Mouse (Mus musculus): Measurements from ENCODE around the gene AL732309.1. TPM values are rescaled to one million over a fixed set of nuclear protein-coding genes. Genes with fewer than 3 reads are reported as not detected.
A peak's percentile ranks its signal among the peaks of the same experiment; 100 is the strongest.

Gene AL732309.1
- 1.2 and 1.4 TPM in 2 replicates for polyA plus RNA-seq (2015; fragmentation: Nextera tagmentation; extraction: Ambion mirVana)

DNA sequence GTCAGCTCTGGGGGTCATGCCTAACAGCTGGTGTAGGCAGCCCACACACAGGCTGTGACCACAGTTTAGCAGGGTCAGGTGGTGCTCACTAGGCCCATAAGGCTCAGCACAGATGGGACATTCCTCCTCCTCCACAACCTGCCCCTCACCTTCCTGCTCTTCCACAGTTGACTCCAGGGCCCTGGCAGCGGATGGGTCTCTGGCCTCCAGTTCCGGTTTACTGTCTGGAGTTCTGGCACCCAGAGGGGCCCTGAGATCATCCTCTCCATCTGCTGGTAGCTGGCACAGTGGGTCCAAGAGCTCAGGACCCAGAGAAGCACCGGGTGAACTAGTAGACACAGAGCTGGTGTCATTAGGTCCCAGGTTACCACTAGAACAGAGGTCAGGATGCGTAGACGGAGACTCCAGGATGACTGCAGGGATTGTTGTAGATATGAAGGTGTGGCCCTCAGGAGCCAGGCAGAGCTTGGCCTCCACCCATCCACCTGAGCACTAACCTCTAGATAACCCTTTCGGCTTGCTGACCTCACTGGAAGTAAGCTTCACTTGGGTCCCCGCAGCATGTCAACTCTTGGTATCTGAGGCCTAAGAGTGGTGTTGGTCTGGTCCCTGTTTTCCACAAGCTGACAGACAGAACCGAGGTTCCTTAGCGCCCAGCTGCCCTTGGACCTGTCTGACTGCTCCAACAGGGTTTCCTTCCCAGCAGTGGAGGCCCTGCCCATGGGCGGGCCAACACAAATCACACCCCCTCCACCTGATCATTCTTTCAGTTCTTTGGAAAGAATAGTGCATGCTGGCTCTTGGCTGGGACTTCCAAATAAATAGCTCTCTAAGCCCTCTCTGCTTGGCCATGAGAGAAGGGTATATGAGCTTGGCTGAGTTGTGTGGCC lies at the start of gene AL732309.1:
Gene AL732309.1, minus strand, starts transcription at position 681 of the 890 bp plus-strand sequence.
- Histone ChIP-seq H3K27me3 (ENCODE audit: insufficient read depth, low read length) (peaks cover 20% of the 10 kb centered on the region), H3K9me3 (ENCODE audit: low read length) (no peaks in the 10 kb centered on the region), H3K36me3 (replicated peaks; ENCODE audit: insufficient read depth, low read length) (peaks cover 24% of the 10 kb centered on the region), H3K9ac (replicated peaks) (no peak within 1 kb of the TSS), H3K4me1 (ENCODE audit: insufficient read depth) (peaks cover 11% of the 10 kb centered on the region), H3K4me3 (ENCODE audit: low read depth, low read length) (no peak within 1 kb of the TSS), H3K4me2 (ENCODE audit: low read depth, low read length) (no peak within 1 kb of the TSS), H3K27ac (ENCODE audit: low read depth) (no peak within 1 kb of the TSS)
- ATAC-seq (no peak), DNase-seq (no peak)
- TF ChIP-seq CTCF (IDR thresholded peaks at IDR 0.05; ENCODE audit: low read depth) = no peak
- no peak for TF ChIP-seq EP300 (IDR thresholded peaks at IDR 0.05; ENCODE audit: low read depth)
- 85% methylated on average over 10 of the region's 10 CpGs for WGBS (ENCODE audit: insufficient replicate concordance)

DNA sequence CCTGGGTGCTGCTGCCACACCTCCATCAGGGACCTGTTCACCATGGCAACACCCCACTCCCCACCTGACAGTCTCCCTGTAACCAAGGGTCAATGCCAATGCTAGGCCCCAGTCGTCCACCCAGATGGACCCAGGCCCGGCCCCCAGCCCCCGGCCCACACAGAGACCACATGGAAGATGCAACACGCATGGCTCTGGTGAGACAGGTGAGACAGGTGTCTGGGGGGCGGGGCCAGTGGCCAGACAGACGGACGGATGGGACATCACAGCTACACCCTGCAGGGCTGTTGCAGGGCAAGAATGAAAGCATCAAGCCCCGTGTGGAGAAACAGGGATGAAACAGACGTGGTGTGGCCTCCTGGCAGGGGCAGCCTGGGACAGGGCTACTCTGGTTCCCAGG lies 47.0 kb upstream of the AL732309.1 start:
- 70% methylated on average over 9 of the region's 9 CpGs for WGBS (ENCODE audit: insufficient replicate concordance)
- Histone ChIP-seq H3K27ac (ENCODE audit: low read depth) (no peak overlapping the region), H3K4me1 (ENCODE audit: insufficient read depth) (peaks cover 9% of the 10 kb centered on the region), H3K4me2 (ENCODE audit: low read depth, low read length) (no peak overlapping the region), H3K27me3 (ENCODE audit: insufficient read depth, low read length) (peaks cover 50% of the 10 kb centered on the region), H3K9me3 (ENCODE audit: low read length) (no peaks in the 10 kb centered on the region), H3K9ac (replicated peaks) (no peak overlapping the region), H3K4me3 (ENCODE audit: low read depth, low read length) (no peak overlapping the region), H3K36me3 (replicated peaks; ENCODE audit: insufficient read depth, low read length) (no peaks in the 10 kb centered on the region)
- TF ChIP-seq CTCF (IDR thresholded peaks at IDR 0.05; ENCODE audit: low read depth) (no peak), EP300 (IDR thresholded peaks at IDR 0.05; ENCODE audit: low read depth) (no peak)
- ATAC-seq (no peak), DNase-seq (no peak)

- WGBS (ENCODE audit: insufficient replicate concordance) = 0% methylated on average over 1 of the region's 1 CpGs
- H3K27me3 ChIP-seq (ENCODE audit: insufficient read depth, low read length) = peaks cover 56% of the 10 kb centered on the region
- H3K27ac ChIP-seq (ENCODE audit: low read depth) = no peak overlapping the region
- H3K4me1 ChIP-seq (ENCODE audit: insufficient read depth) = peaks cover 9% of the 10 kb centered on the region
- no peaks in the 10 kb centered on the region for H3K9me3 ChIP-seq (ENCODE audit: low read length)
- H3K4me3 ChIP-seq (ENCODE audit: low read depth, low read length) = peak overlapping the region; percentile 36; the same call in 1 of the 2 replicates
- ATAC-seq = no peak
- DNase-seq = peak; percentile 85
- H3K4me2 ChIP-seq (ENCODE audit: low read depth, low read length) = peak overlapping the region; percentile 65
- peak; percentile 90 for TF ChIP-seq CTCF (IDR thresholded peaks at IDR 0.05; ENCODE audit: low read depth)
- no peak for TF ChIP-seq EP300 (IDR thresholded peaks at IDR 0.05; ENCODE audit: low read depth)
- no peak overlapping the region for H3K9ac ChIP-seq (replicated peaks)
- no peaks in the 10 kb centered on the region for H3K36me3 ChIP-seq (replicated peaks; ENCODE audit: insufficient read depth, low read length)
These were observed 46.2 kb upstream of the AL732309.1 start for GRCm38 (mm10) chr2:25292856-25293255.

GRCm38 (mm10) chr2:25292054-25292544 lies 45.4 kb upstream of the AL732309.1 start:
- Histone ChIP-seq H3K4me1 (ENCODE audit: insufficient read depth) (peaks cover 12% of the 10 kb centered on the region), H3K27ac (ENCODE audit: low read depth) (no peak overlapping the region), H3K9me3 (ENCODE audit: low read length) (no peaks in the 10 kb centered on the region), H3K9ac (replicated peaks) (no peak overlapping the region), H3K4me3 (ENCODE audit: low read depth, low read length) (peak overlapping the region; percentile 36), H3K36me3 (replicated peaks; ENCODE audit: insufficient read depth, low read length) (no peaks in the 10 kb centered on the region), H3K4me2 (ENCODE audit: low read depth, low read length) (peak overlapping the region; percentile 65), H3K27me3 (ENCODE audit: insufficient read depth, low read length) (peaks cover 53% of the 10 kb centered on the region)
- ATAC-seq (no peak), DNase-seq (no peak)
- TF ChIP-seq EP300 (IDR thresholded peaks at IDR 0.05; ENCODE audit: low read depth) (no peak), CTCF (IDR thresholded peaks at IDR 0.05; ENCODE audit: low read depth) (no peak)
- WGBS (ENCODE audit: insufficient replicate concordance) = 4% methylated on average over 42 of the region's 43 CpGs

DNA sequence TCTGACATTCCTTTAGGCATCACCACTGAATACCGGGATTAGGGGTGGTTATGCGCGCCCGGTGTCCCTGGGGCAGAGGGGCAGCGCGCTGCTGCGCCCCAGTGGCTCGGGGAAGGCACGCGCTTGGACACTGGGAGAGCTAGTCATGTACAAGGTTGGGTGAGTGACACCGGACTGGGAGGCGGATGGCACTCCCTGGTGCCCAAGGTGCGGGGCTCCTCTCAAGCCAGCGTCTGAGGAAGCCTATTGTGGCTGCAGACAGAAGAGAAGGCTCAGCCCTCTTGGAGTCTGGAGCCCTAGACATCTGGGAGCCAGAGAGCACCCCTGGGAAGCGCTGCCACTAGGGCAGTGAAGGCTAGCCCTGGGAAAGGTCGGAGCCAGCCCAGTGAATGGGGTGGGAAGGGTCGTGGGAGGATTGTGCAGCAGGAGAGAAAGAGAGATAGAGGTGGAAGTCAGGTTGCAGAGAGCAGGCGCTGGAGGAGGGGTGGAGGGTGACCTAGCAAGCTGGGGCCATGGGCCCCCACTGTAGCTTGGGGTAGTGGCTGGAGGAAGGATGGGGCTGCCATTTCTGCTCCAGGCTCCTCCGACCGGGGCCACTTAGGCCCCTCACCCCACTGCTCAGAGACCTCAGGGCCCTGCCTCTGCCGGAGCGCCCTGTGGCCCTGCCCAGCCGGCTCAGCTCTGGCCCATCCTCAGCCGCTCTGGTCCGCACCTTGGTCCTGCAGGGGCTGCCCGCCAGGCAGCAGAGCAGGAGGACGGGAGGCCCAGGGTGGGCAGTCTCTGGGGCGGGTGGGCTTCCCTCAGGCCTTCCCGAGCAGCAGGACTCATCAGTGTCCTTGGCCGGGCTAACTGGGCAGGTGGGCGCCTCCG lies 44.8 kb upstream of the AL732309.1 start:
- Histone ChIP-seq H3K9me3 (ENCODE audit: low read length) (no peaks in the 10 kb centered on the region), H3K27me3 (ENCODE audit: insufficient read depth, low read length) (peaks cover 49% of the 10 kb centered on the region), H3K9ac (replicated peaks) (no peak overlapping the region), H3K4me1 (ENCODE audit: insufficient read depth) (peaks cover 12% of the 10 kb centered on the region), H3K4me3 (ENCODE audit: low read depth, low read length) (peak overlapping the region; percentile 36), H3K4me2 (ENCODE audit: low read depth, low read length) (no peak overlapping the region; the same call in 1 of the 2 replicates), H3K36me3 (replicated peaks; ENCODE audit: insufficient read depth, low read length) (no peaks in the 10 kb centered on the region), H3K27ac (ENCODE audit: low read depth) (no peak overlapping the region)
- WGBS (ENCODE audit: insufficient replicate concordance) = 9% methylated on average over 31 of the region's 32 CpGs
- TF ChIP-seq EP300 (IDR thresholded peaks at IDR 0.05; ENCODE audit: low read depth) = no peak
- TF ChIP-seq CTCF (IDR thresholded peaks at IDR 0.05; ENCODE audit: low read depth) = no peak
- ATAC-seq = no peak
- no peak for DNase-seq

DNA sequence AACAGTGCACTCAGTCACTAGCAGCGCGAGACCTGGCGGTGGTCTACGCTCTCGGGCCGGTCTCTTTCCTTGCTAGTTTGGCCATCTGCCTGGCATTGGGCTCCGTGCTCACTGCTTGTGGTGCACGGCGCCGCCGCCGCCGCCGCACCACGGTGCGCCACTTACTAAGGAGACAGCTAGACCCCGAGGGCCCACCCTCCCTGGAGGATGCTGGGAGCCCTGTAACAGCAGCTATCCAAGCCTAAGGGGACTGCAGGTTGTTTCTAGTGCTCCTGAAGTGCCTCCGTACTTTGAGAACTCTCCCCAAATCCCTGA lies 44.1 kb upstream of the AL732309.1 start:
- Histone ChIP-seq H3K27me3 (ENCODE audit: insufficient read depth, low read length) (peaks cover 49% of the 10 kb centered on the region), H3K4me3 (ENCODE audit: low read depth, low read length) (no peak overlapping the region), H3K4me2 (ENCODE audit: low read depth, low read length) (no peak overlapping the region), H3K36me3 (replicated peaks; ENCODE audit: insufficient read depth, low read length) (no peaks in the 10 kb centered on the region), H3K9me3 (ENCODE audit: low read length) (no peaks in the 10 kb centered on the region), H3K4me1 (ENCODE audit: insufficient read depth) (peaks cover 12% of the 10 kb centered on the region), H3K9ac (replicated peaks) (no peak overlapping the region), H3K27ac (ENCODE audit: low read depth) (no peak overlapping the region)
- TF ChIP-seq EP300 (IDR thresholded peaks at IDR 0.05; ENCODE audit: low read depth) (no peak), CTCF (IDR thresholded peaks at IDR 0.05; ENCODE audit: low read depth) (no peak)
- ATAC-seq = no peak
- 3% methylated on average over 18 of the region's 18 CpGs for WGBS (ENCODE audit: insufficient replicate concordance)
- no peak for DNase-seq
